Mouse (Mus musculus) embryonic facial prominence, embryonic 14.5 days (tissue): Measurements from ENCODE around the gene Tprkb. TPM values are rescaled to one million over a fixed set of nuclear protein-coding genes. Genes with fewer than 3 reads are reported as not detected.
A peak's percentile ranks its signal among the peaks of the same experiment; 100 is the strongest.
"Not testable (repeated sequence)": the region's sequence is repeated elsewhere in the genome, so short reads cannot be mapped to it uniquely, and the experiment has no call there.

Experiments used
- ATAC-seq: fragments of 200-750 bp; cut with Nextera tagmentation; 2 replicates; pipeline ENCODE4 v1.8.0; 2017; ENCODE audit warnings: low read depth, moderate number of reproducible peaks, moderate TSS enrichment
- DNase-seq: peaks from one replicate; pipeline ENCODE4 v3.0.0-alpha.2; 2015; ENCODE audit warnings: low spot score
- H3K27ac ChIP-seq: fragments of 300-500 bp; sonication (generic); replicated peaks from 2 replicates; pipeline ENCODE4 v1.5.1; 2014; ENCODE audit warnings: low read depth, mild to moderate bottlenecking, low read length, moderate library complexity
- H3K27me3 ChIP-seq: fragments of 300-500 bp; sonication (generic); replicated peaks from 2 replicates; pipeline ENCODE4 v1.6.1; 2014; ENCODE audit warnings: low read length; ENCODE audit not compliant: control insufficient read depth, insufficient read depth
- H3K36me3 ChIP-seq: fragments of 300-500 bp; sonication (generic); 2 replicates; pipeline ENCODE4 v1.6.1; 2014; ENCODE audit warnings: low read length, mixed read lengths; ENCODE audit not compliant: control insufficient read depth, insufficient read depth
- H3K4me1 ChIP-seq: fragments of 300-500 bp; sonication (generic); 2 replicates; pipeline ENCODE4 v1.6.1; 2014; ENCODE audit warnings: antibody characterized with exemption, low read length; ENCODE audit not compliant: control insufficient read depth, insufficient read depth
- H3K4me2 ChIP-seq: fragments of 300-500 bp; sonication (generic); 2 replicates; pipeline ENCODE4 v1.6.1; 2014; ENCODE audit warnings: low read depth, mild to moderate bottlenecking, low read length, moderate library complexity, mixed read lengths
- H3K4me3 ChIP-seq: fragments of 300-500 bp; sonication (generic); 2 replicates; pipeline ENCODE4 v1.5.1; 2014; ENCODE audit warnings: low read depth, mild to moderate bottlenecking, low read length
- H3K9ac ChIP-seq: fragments of 300-500 bp; sonication (generic); 2 replicates; pipeline ENCODE4 v1.6.1; 2014; ENCODE audit warnings: low read depth, mild to moderate bottlenecking, low read length, moderate library complexity, mixed read lengths
- H3K9me3 ChIP-seq: fragments of 300-500 bp; sonication (generic); 2 replicates; pipeline ENCODE4 v1.6.1; 2016; ENCODE audit warnings: low read length; ENCODE audit not compliant: control insufficient read depth
- WGBS: fragments of 180-500 bp; shearing (Covaris S2); extraction: QIAGEN DNeasy Blood & Tissue Kit; methylation state at CpG from one replicate; pipeline ENCODE4 v1.1.7; 2014; 5-methylcytosine and 5-hydroxymethylcytosine counted together
- polyA plus RNA-seq: library from polyadenylated mRNA; unstranded; fragments of >200 nt; fragmentation: Nextera tagmentation; extraction: Ambion mirVana; gene quantifications from 2 replicates; pipeline ENCODE4 v1.2.1, GENCODE M21; 2014

Gene Tprkb
- polyA plus RNA-seq, 1 experiment from 2014 or later: 23.7 TPM

GRCm38 (mm10) chr6:85942469-85942868, 30.8 kb downstream of the Tprkb start:
- peaks cover 59% of the 10 kb centered on the region for H3K36me3 ChIP-seq
- ATAC-seq (no peak), DNase-seq (no peak)

GRCm38 (mm10) chr6:85948549-85948948, 36.9 kb downstream of the Tprkb start:
- H3K4me3 ChIP-seq: no peak overlapping the region
- H3K4me1 ChIP-seq: no peaks in the 10 kb centered on the region
- ATAC-seq: no peak
- no peak overlapping the region for H3K4me2 ChIP-seq
- H3K27ac ChIP-seq: no peak overlapping the region
- H3K9ac ChIP-seq: no peak overlapping the region
- H3K36me3 ChIP-seq: peaks cover 96% of the 10 kb centered on the region
- no peaks in the 10 kb centered on the region for H3K9me3 ChIP-seq
- whole genome bisulfite sequencing: 86% methylated on average over 6 of the region's 6 CpGs
- H3K27me3 ChIP-seq: no peaks in the 10 kb centered on the region
- DNase-seq: no peak

More at GRCm38 (mm10) chr6:85942469-85942868, 30.8 kb downstream of the Tprkb start:
- 92% methylated on average over 3 of the region's 3 CpGs for WGBS
- H3K27me3 ChIP-seq: no peaks in the 10 kb centered on the region
- H3K4me3 ChIP-seq: no peak overlapping the region
- no peaks in the 10 kb centered on the region for H3K4me1 ChIP-seq
- H3K9ac ChIP-seq: no peak overlapping the region
- H3K9me3 ChIP-seq: no peaks in the 10 kb centered on the region
- no peak overlapping the region for H3K4me2 ChIP-seq
- H3K27ac ChIP-seq: no peak overlapping the region

- peaks cover 6% of the 10 kb centered on the region; the same call in 1 of the 2 replicates for H3K4me1 ChIP-seq
- ATAC-seq: no peak
- H3K27me3 ChIP-seq: no peaks in the 10 kb centered on the region
- H3K36me3 ChIP-seq: peaks cover 57% of the 10 kb centered on the region
- no peak overlapping the region for H3K9ac ChIP-seq
- no peak overlapping the region for H3K27ac ChIP-seq
- no peak overlapping the region for H3K4me2 ChIP-seq
- WGBS: 86% methylated on average over 3 of the region's 3 CpGs
- H3K4me3 ChIP-seq: no peak overlapping the region
- no peaks in the 10 kb centered on the region for H3K9me3 ChIP-seq
- no peak for DNase-seq
Measured at GRCm38 (mm10) chr6:85957581-85957980, 45.9 kb downstream of the Tprkb start.

GRCm38 (mm10) chr6:85961101-85962091, 49.7 kb downstream of the Tprkb start, which contains the start of gene Dusp11:
Gene Dusp11, minus strand, starts transcription at chr6:85961667.
- Histone ChIP-seq H3K27me3 (no peaks in the 10 kb centered on the region), H3K9me3 (no peaks in the 10 kb centered on the region), H3K4me3 (peak within 1 kb of the TSS; percentile 83), H3K36me3 (peaks cover 23% of the 10 kb centered on the region; the same call in 1 of the 2 replicates), H3K9ac (peak within 1 kb of the TSS; percentile 96), H3K4me1 (peaks cover 6% of the 10 kb centered on the region; the same call in 1 of the 2 replicates), H3K4me2 (peak within 1 kb of the TSS; percentile 76), H3K27ac (peak within 1 kb of the TSS; percentile 99)
- DNase-seq (peak; percentile 96), ATAC-seq (peak; percentile 97)
- WGBS: 2% methylated on average over 58 of the region's 70 CpGs

- not testable (repeated sequence) for H3K9ac ChIP-seq, H3K4me3 ChIP-seq, H3K36me3 ChIP-seq, H3K9me3 ChIP-seq, H3K27ac ChIP-seq, H3K4me1 ChIP-seq, H3K4me2 ChIP-seq, ATAC-seq, H3K27me3 ChIP-seq
- peak; percentile 61 for DNase-seq
- 38% methylated on average over 4 of the region's 6 CpGs for WGBS
Measured at GRCm38 (mm10) chr6:85966081-85966480, 54.4 kb downstream of the Tprkb start.

- DNase-seq (no peak), ATAC-seq (0 out of 2 replicates have a peak, but pooled peaks have one; percentile 13)
- 71% methylated on average over 4 of the region's 4 CpGs for WGBS
- Histone ChIP-seq H3K36me3 (no peaks in the 10 kb centered on the region), H3K4me1 (no peaks in the 10 kb centered on the region), H3K9me3 (no peaks in the 10 kb centered on the region), H3K27ac (no peak overlapping the region), H3K4me2 (no peak overlapping the region), H3K4me3 (no peak overlapping the region), H3K27me3 (no peaks in the 10 kb centered on the region), H3K9ac (no peak overlapping the region)
Measured at GRCm38 (mm10) chr6:85966686-85967085, 55.0 kb downstream of the Tprkb start.

GRCm38 (mm10) chr6:85969889-85970288, 58.2 kb downstream of the Tprkb start:
- H3K9me3 ChIP-seq: no peaks in the 10 kb centered on the region
- no peak overlapping the region for H3K4me3 ChIP-seq
- peaks cover 9% of the 10 kb centered on the region; the same call in 1 of the 2 replicates for H3K4me1 ChIP-seq
- H3K9ac ChIP-seq: no peak overlapping the region
- H3K27me3 ChIP-seq: no peaks in the 10 kb centered on the region
- no peaks in the 10 kb centered on the region for H3K36me3 ChIP-seq
- H3K27ac ChIP-seq: no peak overlapping the region
- DNase-seq: no peak
- ATAC-seq: no peak
- WGBS: 55% methylated on average over 2 of the region's 2 CpGs
- no peak overlapping the region for H3K4me2 ChIP-seq

GRCm38 (mm10) chr6:85972699-85973098, 61.0 kb downstream of the Tprkb start:
- Histone ChIP-seq H3K9ac (no peak overlapping the region), H3K9me3 (no peaks in the 10 kb centered on the region), H3K27me3 (no peaks in the 10 kb centered on the region), H3K4me3 (no peak overlapping the region), H3K36me3 (no peaks in the 10 kb centered on the region), H3K4me1 (peaks cover 9% of the 10 kb centered on the region; the same call in 1 of the 2 replicates), H3K4me2 (no peak overlapping the region), H3K27ac (no peak overlapping the region)
- ATAC-seq (no peak), DNase-seq (peak; percentile 50)
- WGBS: 50% methylated on average over 3 of the region's 3 CpGs
